Mouse (Mus musculus) regulatory T cell (primary cell): Measurements from ENCODE around the gene Vwa8.

Source experiments
- in situ Hi-C: fragments of 300-600 bp; cut with MboI, MseI; formaldehyde crosslinking; loops from one replicate; pipeline ENCODE4 v1.15.1; 2025; ENCODE audit warnings: high pct_unique_total_duplicates

The Vwa8 gene

GRCm38 (mm10) chr14:79140826-79141219 lies 292.0 kb downstream of the Vwa8 start:
- in situ Hi-C loops, result no loop called here

DNA sequence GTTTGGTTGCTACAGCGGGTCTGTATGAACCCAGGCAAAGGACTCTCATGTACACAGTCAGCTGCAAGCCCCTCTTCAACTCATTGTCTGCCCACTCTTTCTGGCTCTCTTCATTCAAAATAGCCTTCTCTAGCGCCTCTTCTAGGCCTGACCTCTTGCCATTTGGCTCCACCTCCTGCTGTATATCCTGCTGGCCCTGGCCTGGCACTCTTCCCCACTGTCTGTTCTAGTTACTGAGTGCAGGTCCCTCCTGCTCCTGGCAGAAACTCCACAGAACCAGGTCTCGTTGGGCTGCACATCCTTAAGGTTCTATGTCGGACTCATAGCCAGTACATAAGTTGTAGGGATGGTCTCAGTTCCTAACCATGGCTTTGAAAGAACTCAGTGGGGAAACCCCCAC lies 293.5 kb downstream of the Vwa8 start:
- in situ Hi-C loops, result no loop called here

DNA sequence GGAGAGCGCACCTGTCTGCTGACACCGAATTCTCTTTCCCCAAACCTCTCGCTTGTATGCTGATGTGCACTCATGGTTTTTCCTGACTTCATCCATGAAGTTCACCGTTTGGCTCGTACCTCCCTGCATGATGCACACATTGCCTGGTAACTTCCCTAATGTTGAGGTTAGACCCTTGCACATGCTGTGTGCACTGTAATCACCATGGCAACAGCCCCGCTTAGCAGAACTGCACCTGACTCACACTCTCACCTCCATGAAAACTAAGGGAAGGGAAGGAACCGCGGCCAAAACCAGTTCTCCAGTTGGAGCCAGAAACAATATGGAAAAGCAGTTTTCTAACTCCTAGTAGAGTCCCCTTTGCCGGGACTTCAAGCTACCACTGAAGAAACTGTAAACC lies 294.8 kb downstream of the Vwa8 start:
- in situ Hi-C loops, result no loop called here

GRCm38 (mm10) chr14:79144278-79145224 lies 295.7 kb downstream of the Vwa8 start:
- in situ Hi-C loops, result no loop called here

- in situ Hi-C loops, result no loop called here
Observed at GRCm38 (mm10) chr14:79151711-79152110, 302.9 kb downstream of the Vwa8 start.

DNA sequence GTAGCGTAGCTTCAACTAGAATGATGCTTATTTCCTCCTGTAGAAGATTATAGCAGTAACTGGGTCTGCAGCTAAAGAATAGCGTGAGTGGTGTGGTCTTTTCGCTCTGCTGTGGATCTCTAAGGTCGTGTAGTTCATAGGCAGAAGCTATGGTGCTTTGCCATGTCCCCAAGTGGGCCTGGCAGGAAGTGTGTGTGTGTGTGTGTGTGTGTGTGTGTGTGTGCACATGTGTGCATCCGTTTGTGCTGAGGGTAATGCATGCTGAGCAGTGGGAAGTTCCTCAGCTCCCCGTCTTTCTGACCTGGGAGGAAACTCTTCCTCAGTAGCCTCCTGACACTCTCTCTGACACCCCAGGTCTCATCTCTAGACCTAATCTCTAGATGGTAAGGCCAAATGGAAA lies 305.0 kb downstream of the Vwa8 start:
- in situ Hi-C loops, result no loop called here

GRCm38 (mm10) chr14:79154961-79155360 lies 306.1 kb downstream of the Vwa8 start:
- in situ Hi-C loops, result no loop called here

GRCm38 (mm10) chr14:79156526-79157411 lies 307.9 kb downstream of the Vwa8 start:
- in situ Hi-C loops, result no loop called here

- in situ Hi-C loops, result no loop called here
Observed at GRCm38 (mm10) chr14:79157451-79158218, 308.8 kb downstream of the Vwa8 start.

GRCm38 (mm10) chr14:79158219-79158521 lies 309.3 kb downstream of the Vwa8 start:
- in situ Hi-C loops, result no loop called here

DNA sequence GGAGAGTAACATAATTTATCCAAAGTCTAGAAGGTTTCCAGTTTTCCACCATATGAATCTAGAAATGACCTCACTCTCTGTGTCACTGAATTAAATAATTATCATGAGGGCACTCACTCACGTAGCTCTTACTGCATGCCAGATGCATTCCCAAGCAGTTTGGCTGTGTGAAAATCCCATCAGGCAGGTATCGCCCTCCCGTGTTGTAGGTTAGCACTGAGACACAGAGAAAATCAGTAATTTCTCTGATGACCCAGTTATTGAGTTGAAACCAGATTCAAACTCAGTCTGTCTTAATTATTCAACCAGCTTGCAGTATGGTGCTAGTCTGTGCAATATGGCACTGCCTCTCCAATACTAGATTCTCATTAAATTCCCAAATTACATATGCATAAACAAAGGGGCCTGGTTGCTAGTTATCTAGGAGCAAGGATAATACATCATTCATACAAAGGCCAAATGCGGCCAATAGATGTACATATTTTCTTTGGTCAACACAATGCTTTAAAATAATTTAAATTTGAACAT lies 309.9 kb downstream of the Vwa8 start:
- in situ Hi-C loops, result no loop called here

DNA sequence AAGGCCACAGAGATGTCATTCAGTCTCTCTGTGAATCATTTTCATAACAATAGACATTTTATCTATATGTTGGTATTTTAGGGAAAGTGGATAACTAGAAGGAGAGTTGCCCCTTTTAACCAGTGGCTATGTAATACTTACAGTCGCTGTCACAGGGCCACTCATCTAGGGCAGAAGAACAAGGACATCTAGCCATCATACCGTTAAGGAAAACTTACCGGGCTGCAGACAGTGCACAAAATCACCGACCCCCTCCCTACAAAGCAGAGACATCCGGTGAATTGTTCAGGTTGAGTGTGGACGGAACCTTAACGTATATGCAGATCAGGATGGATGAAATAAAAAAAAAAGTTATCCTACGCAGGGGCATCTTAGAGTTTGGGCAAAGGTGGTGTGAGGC lies 310.6 kb downstream of the Vwa8 start:
- in situ Hi-C loops, result no loop called here

- in situ Hi-C loops, result no loop called here
Observed at GRCm38 (mm10) chr14:79160486-79160885, 311.6 kb downstream of the Vwa8 start.

GRCm38 (mm10) chr14:79160966-79161365 lies 312.1 kb downstream of the Vwa8 start:
- in situ Hi-C loops, result no loop called here

- in situ Hi-C loops, result no loop called here
Observed at GRCm38 (mm10) chr14:79161741-79162140, 312.9 kb downstream of the Vwa8 start.

GRCm38 (mm10) chr14:79162678-79163077 lies 313.8 kb downstream of the Vwa8 start:
- in situ Hi-C loops, result no loop called here

- in situ Hi-C loops, result no loop called here
Observed at GRCm38 (mm10) chr14:79164334-79164733, 315.5 kb downstream of the Vwa8 start.

- in situ Hi-C loops, result no loop called here
Observed at GRCm38 (mm10) chr14:79164925-79165324, 316.1 kb downstream of the Vwa8 start.

GRCm38 (mm10) chr14:79174526-79174925 lies 325.7 kb downstream of the Vwa8 start:
- in situ Hi-C loops, result no loop called here

GRCm38 (mm10) chr14:79177754-79178153 lies 328.9 kb downstream of the Vwa8 start:
- in situ Hi-C loops, result no loop called here

DNA sequence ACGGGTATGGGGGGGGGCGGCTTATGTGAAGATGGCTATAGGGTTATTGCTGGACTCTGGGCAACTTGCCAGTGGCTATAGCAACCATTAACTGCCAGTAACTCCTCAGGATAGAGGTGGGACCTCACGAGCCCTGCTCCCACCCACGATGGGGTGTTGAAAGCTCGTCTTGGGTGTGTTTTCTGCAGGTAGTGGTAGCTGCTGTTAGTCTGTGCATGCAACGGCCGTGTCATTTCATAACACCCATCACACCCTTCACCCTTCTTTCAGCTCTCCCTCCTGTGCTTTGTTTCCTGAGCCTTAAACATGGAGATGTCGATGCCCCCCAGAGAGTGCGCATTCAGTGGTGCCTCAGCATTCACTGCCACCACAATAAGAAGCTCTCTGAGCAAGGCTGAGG lies 329.4 kb downstream of the Vwa8 start:
- in situ Hi-C loops, result no loop called here
